Mouse (Mus musculus) kidney, adult 9 months (tissue): ENCODE measurements around the gene Pex14.
"Not testable (repeated sequence)": the region's sequence is repeated elsewhere in the genome, so short reads cannot be mapped to it uniquely, and the experiment has no call there.

Source experiments
- DNase-seq: peaks from one replicate; pipeline ENCODE4 v3.0.0; 2022

Pex14 gene

GRCm38 (mm10) chr4:149099369-149100017 is at the start of gene Pex14:
Pex14 (minus strand) TSS chr4:149099876.
- DNase-seq: peak; percentile 94

DNA sequence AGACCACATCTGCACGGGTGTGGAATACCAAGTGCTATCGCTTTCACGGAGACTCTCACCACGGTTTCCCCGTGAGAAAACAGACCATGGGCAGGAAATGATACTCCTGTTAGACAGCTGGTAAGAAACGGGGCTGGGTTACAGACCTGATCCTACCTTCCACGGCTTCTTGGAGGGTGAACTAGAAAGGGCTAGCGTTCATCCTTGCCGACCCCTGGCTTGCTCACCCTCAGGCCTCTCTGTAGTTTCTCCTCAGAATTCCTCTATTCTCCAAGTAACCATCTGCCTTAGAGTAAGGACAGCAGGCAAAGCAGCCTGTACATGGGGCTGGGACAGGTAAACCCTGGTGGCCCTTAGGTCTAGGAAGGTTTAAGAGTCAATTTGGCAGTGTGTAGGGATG is 49.5 kb upstream of the Pex14 start:
- no peak for DNase-seq

GRCm38 (mm10) chr4:149148084-149148483 is 48.4 kb upstream of the Pex14 start:
- no peak for DNase-seq

GRCm38 (mm10) chr4:149147528-149147927 is 47.9 kb upstream of the Pex14 start:
- no peak for DNase-seq

DNA sequence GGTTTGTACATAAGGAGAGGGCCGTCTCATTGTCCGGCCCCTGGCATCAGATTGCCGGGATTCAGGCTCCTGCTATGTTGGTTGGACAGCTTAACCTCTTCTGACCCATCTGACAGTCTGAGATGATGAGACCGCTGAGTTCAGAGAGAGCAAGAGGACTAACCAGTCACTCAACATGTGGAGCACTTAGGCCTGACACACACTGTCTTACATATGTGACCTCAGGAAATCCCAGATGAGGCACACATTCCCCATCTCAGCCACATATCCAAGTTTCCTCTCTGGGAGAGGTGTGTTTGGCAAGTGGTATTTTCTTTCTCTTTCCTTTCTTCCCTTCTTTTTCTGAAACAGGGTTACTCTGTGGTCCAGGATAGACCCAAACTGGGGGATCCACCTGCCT is 45.5 kb upstream of the Pex14 start:
- DNase-seq: no peak

DNA sequence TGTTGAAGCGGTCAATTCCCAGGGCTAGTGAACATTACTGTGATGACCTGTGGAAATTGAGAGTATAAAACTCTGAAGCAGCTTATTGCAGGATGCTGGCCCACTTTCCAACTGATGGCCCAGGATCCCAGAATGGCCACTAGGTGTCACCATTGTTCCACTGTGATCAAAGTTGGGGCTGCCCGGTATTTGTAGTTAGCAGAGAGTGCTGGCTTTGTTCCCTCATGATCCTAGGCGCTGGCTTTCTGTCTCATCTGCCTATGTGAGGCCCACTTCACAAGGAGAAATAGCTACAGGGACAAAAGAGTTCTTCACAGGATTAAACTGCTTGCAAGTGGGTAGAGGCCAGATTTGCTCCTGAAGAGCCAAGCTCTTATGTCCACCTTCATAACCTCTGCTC is 44.8 kb upstream of the Pex14 start:
- DNase-seq: peak; percentile 86

DNA sequence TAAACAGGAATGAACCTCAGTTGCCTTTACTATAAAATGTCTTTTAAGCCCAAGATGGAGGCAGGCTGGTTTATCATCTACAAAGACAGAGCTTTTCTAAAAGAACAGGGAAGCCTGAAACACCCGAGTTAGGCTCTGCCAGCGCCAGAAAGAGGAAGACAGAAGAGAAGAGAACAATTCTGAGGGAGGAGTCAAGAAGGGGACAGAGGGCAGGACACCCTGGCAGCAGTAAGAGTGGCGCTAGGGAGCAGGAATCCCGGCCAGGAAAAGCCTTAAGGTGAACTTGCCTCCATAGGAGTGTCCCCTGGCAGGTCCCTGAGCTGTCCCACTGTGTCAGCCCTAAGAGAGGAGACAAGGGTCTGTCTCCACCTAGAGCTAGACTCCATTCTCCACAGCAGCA is 43.9 kb upstream of the Pex14 start:
- peak; percentile 28 for DNase-seq

DNA sequence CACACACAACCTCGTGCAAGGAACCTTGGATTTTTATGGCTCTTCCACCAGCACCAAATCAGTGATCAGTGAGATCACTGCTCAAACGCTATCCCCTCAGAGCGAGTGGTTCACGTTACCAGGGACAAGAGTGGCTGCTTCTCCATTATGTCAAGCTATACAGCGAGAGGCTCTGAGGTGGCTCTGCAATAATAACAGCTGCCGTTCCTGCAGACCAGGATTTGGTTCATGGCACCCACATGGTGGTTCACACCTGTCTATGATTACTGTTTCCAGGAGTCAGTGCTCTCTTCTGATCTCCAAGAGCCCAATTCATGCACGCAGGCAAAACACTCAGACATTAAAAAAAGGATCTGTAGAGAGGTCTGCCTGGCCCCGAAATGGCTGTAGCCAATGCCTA is 38.8 kb upstream of the Pex14 start:
- DNase-seq: no peak

- peak; percentile 89 for DNase-seq
These were observed 37.5 kb upstream of the Pex14 start, which contains the start of gene Cenps for GRCm38 (mm10) chr4:149136982-149137770. Cenps (minus strand) TSS chr4:149137629.

DNA sequence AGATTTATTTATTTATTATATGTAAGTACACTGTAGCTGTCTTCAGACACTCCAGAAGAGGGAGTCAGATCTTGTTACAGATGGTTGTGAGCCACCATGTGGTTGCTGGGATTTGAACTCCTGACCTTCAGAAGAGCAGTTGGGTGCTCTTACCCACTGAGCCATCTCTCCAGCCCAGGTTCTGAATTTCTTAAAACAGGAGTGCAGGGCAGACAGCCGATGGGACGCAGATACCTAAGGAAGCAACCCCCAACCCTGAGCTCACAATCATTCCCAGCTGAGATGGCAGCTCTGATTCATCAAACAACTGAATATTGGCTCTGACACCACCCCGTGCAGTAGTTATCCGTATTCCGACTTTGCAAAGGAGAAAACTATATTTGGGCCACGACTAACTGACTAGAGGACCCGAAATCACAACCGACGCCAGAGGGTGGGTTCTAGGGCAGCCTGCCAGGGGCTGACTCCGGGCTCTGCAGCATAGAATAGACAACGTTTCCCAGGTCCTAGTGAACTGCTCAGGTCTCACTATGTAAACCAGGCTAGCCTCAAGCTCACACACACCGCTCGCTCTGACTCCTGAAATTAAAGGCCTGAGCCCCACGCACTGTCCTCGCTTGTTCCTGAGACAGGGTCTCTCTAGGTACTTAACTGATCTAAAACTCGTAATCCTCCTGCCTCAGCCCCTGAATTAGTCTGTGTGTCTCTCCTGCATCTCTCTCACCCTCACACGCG is 36.6 kb upstream of the Pex14 start:
- DNase-seq: no peak

- no peak for DNase-seq
These were observed 33.7 kb upstream of the Pex14 start for GRCm38 (mm10) chr4:149133395-149133794.

- DNase-seq: no peak
These were observed 32.3 kb upstream of the Pex14 start for GRCm38 (mm10) chr4:149131789-149132565.

GRCm38 (mm10) chr4:149131021-149131752 is 31.5 kb upstream of the Pex14 start:
- no peak for DNase-seq

- no peak for DNase-seq
These were observed 28.8 kb upstream of the Pex14 start for GRCm38 (mm10) chr4:149128467-149128866.

DNA sequence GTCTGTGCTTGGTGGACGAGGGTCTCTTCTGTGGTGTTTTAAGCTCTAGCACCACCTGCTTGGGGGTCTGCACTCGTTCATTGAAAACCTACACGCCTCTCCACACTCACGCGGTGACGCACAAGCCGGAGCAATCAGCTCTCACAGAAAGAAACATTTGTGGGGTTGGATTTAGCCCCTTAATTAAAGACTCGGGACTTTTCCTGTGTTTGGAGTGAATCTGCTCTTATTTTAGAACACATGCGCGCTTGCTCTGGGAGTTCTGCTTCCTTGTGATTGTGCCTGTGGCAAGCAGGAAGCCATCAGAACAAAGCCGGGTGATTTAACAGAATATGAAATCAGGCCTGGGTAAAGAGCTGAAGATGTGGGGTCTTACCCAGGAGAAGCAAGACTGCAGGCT is 27.0 kb upstream of the Pex14 start, which contains the start of gene Cort:
Cort (minus strand) TSS at position 101 of the 400 bp plus-strand sequence.
- no peak for DNase-seq

DNA sequence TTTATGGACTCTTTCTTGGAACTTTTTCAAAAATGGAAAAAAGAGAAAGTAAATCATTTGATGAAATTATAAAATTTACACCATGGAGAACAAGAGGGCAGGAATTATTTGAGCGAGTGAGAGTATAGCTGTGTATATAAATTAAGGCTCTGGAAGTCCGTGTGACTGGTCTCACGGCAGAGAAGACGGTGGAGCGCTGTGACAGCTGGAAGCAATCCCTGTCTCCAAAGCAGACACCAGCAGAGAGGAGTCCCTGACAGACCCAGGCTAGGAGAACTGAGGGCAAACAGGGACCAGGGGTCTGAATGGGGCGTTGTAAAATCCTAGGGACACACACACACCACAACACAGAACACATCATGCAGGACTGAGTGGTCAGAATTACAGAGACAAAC is 26.4 kb upstream of the Pex14 start:
- DNase-seq: no peak

DNA sequence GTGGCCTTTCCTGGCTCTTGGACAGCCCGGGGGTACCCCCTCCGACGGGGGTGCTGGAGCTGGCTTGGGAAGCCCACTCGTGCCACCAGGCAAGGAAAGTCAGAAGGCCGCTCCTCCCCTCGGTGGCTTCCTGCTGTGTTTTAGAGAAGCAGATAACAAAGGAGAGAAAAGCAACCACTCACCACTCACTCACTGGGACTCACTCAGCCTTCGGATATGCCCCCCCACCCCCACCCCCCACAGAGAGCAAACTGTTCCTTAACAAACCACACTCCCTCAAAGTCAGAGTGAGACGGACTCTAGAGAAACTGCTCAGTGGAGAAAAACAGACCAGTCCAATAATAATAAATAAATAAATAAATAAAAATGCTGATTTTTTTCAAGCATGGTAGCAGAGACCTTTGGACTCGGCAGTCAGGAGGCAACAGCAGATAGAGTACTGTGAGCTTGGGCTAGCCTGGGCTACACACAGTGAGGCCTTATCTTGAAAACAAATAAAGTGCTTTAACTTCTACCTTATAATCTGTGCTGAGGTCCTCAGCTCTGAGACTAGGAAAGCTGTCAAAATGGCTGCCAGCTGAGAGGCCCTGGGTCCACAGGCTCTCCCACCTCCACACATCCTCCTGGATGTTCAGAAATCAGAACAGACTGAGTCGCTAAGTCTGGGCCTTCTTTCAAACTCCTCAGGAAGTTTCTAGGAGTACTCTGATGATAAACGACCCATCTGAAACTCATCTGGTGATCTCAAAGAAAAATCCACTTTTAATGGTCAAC is 25.9 kb upstream of the Pex14 start:
- DNase-seq: no peak

- DNase-seq: no peak
These were observed 23.8 kb upstream of the Pex14 start for GRCm38 (mm10) chr4:149123432-149123831.

- not testable (repeated sequence) for DNase-seq
These were observed 20.4 kb upstream of the Pex14 start for GRCm38 (mm10) chr4:149119978-149120562.

- peak; percentile 95 for DNase-seq
These were observed 4.3 kb upstream of the Pex14 start, which contains the start of gene Dffa for GRCm38 (mm10) chr4:149103875-149104561. Dffa (plus strand) TSS chr4:149104146.
